Mouse (Mus musculus): ENCODE results near the gene Mrgprb8.
"Not testable (repeated sequence)": the region's sequence is repeated elsewhere in the genome, so short reads cannot be mapped to it uniquely, and the experiment has no call there.

Mrgprb8 gene

DNA sequence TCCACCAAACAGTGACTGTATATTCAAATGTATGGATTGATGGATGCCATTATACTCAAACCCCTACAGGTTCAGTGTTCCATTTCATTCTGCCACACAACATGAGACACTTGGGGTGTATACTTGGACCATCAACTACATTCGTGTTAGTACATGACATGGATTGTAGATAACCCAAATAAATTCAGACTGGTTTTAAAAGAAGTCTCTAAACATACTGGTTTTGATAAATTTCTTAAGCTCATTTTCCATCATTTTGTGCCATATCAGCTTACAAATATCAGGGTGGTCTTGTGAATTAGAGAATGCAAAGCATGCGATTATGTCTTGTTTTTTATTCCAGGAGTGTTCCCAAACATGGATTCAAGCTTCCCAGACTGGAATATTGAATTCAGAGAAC lies at the start of gene Mrgprb8:
Gene Mrgprb8 (plus strand): TSS at position 301 of the 400 bp plus-strand sequence.
- DNase-seq: no peak

DNA sequence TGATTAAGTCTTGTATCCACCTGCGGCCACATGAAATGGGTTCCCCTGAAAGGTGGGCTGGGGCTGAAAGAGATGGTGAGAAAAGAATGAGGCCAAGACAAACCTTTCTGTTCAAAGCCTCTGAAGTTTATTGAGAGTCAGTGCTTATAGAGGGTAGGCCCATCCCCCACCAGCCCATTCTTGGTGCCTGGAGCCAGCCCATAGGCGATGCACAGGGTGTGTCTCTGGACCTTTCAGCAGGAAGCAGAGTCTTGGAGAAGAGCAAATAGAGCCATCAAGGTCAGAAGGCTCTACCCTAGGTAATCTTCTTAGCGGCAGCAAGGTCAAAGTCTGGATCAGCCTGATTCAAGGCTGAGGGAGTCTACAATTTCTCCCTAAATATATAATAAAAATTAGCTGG lies 47.6 kb downstream of the Mrgprb8 start:
- not testable (repeated sequence) for DNase-seq

DNA sequence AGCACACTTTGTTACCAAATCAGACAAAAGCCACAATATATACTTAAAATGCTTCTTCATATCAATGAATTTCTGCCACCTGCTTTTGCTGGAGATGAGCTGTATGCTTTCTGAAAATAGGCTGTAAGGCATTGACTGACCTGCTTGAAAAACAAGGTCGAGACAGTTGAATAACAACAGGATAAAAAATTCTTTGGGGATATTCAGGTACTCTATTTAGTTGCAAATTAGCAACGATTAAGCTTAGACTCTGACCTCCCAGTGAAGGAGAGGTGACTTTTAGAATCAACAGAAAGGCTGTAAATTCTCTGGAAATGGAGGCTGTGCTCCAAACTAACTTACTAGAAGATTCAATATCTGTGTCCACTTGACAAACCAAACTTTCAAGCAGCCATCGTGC lies 48.3 kb downstream of the Mrgprb8 start:
- DNase-seq: no peak

All from cerebellum, adult 11 months (tissue).